Mouse (Mus musculus) ES-Bruce4 (cell line): Measurements from ENCODE around the gene Tmem88.

Source experiments
- CTCF ChIP-seq: IDR thresholded peaks from one replicate; pipeline ENCODE4 v1.8.1; 2011; ENCODE audit warnings: low read depth, low read length
- EP300 ChIP-seq: IDR thresholded peaks from 2 replicates; pipeline ENCODE4 v1.6.1; 2011; ENCODE audit warnings: low read depth, low read length; ENCODE audit not compliant: insufficient read depth
- POLR2A ChIP-seq: IDR thresholded peaks from one replicate; pipeline ENCODE4 v1.8.1; 2011; ENCODE audit warnings: low read length; ENCODE audit not compliant: insufficient read depth

DNA sequence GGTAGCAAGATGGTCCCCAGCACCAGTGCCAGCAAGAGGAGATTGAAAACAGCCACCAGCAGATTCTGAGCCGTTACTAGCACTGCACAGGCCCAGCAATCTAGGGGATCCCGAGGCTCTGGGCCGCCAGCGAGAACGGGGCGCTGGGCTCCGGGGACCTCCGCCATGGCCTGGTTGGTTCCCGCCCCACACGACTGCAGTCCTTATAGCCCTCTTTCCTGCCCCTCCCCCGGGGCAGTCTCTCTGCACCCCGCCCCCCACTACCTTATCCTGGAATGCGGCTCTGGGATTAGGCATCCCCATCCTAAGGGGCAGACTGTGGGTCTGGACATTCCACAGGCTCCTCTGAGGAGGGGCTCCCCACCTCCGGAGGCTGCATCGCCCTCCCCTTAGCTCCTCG is at the start of gene Tmem88:
- TF ChIP-seq POLR2A: peak; percentile 58
- no peak for TF ChIP-seq CTCF
- 0 out of 2 replicates have a peak, but pooled peaks have one; percentile 33 for TF ChIP-seq EP300
